Mouse (Mus musculus) inflammation-experienced regulatory T-cells, adult 16 weeks (primary cell): Measurements from ENCODE around the gene Arl6ip5. TPM values are rescaled to one million over a fixed set of nuclear protein-coding genes. Genes with fewer than 3 reads are reported as not detected.

Experiments
- polyA plus RNA-seq: library from polyadenylated mRNA; unstranded; fragments of 100-300 nt; shearing (Covaris generic); gene quantifications from one replicate; pipeline ENCODE4 v1.2.1, GENCODE M21; 2017

The Arl6ip5 gene
- polyA plus RNA-seq: 218 TPM

GRCm38 (mm10) chr6:97210191-97210961 lies at the start of gene Arl6ip5:
Gene Arl6ip5, plus strand, starts transcription at chr6:97210689.

GRCm38 (mm10) chr6:97178491-97179366 lies 31.8 kb upstream of the Arl6ip5 start, which contains the start of gene Tmf1:
Gene Tmf1, minus strand, starts transcription at chr6:97179122.

GRCm38 (mm10) chr6:97205439-97205885 lies 5.0 kb upstream of the Arl6ip5 start, which contains the start of gene Uba3:
Gene Uba3, minus strand, starts transcription at chr6:97205647.

GRCm38 (mm10) chr6:97252711-97253221 lies 42.3 kb downstream of the Arl6ip5 start, which contains the start of gene Lmod3:
Gene Lmod3, minus strand, starts transcription at chr6:97252759.

Other genes starting within 250 kb of the Arl6ip5 start
- gene Fam19a4, start 150.3 kb upstream of the Arl6ip5 start, polyA plus RNA-seq: not detected
- 21.2 TPM for gene Eogt, start 61.5 kb upstream of the Arl6ip5 start, polyA plus RNA-seq
- gene Tmf1, start 31.6 kb upstream of the Arl6ip5 start, polyA plus RNA-seq: 10.3 TPM
- 44.8 TPM for gene Uba3, start 5.0 kb upstream of the Arl6ip5 start, polyA plus RNA-seq
- gene Lmod3, start 42.1 kb downstream of the Arl6ip5 start, polyA plus RNA-seq: not detected